Mouse (Mus musculus): Measurements from ENCODE around the gene B4galt2. TPM values are rescaled to one million over a fixed set of nuclear protein-coding genes. Genes with fewer than 3 reads are reported as not detected.

Gene B4galt2
- polyA plus RNA-seq, 1 experiment, result 4.9 TPM

DNA sequence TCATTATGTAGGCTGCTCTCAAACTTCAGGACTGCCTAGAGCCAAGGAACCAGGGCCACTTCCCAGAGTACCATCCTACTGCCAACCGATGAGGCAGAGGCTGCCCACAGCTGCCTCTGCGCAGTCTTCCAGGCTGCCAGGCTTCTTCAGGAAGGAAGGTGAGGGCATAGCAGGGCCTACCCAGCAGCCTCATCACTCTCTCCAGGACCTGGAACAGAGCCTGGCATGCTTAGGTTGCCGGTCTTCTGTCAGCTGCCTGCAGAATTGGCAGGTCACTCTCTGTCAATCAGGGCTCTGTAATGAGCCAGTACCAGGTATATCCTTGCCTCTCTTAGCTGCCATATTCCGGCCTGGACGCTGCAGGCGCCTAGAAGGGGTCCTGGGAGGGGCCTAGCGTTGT, 33.1 kb downstream of the B4galt2 start:
- no peaks in the 10 kb centered on the region; the same call in 1 of the 2 replicates for H3K4me1 ChIP-seq (ENCODE audit: control insufficient read depth, insufficient read depth, low read length)
- no peaks in the 10 kb centered on the region for H3K36me3 ChIP-seq (ENCODE audit: control insufficient read depth, insufficient read depth, low read length)
- no peak overlapping the region for H3K27ac ChIP-seq (ENCODE audit: insufficient read depth, low read depth, low read length)
- TF ChIP-seq POLR2A (IDR thresholded peaks at IDR 0.05; ENCODE audit: low read depth, low read length), result no peak
- H3K27me3 ChIP-seq (replicated peaks; ENCODE audit: control insufficient read depth, insufficient read depth, low read length), result no peaks in the 10 kb centered on the region
- no peak overlapping the region for H3K4me3 ChIP-seq (ENCODE audit: insufficient read depth, low read depth, low read length)
- WGBS, result 84% methylated on average over 7 of the region's 7 CpGs
- no peak for DNase-seq

DNA sequence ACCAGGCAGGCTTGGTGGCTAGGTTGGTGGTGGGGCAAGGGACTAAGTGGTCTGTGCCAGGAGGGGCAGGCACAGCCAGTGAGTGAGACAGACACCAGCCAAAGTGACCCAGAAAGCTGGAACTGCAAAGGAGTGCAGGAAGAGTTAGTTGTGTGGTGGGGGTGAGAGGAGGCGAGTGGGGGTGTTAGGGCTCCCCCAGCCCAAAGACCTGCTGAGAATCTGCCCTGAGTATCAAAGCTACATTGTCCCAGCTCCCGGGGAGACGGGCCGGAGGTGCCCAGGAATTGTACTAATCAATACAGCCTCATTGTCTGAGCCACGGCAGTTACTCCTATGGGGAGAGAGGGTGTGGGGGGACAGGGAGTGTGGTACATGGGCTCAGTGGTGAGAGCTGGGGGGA, 33.8 kb downstream of the B4galt2 start:
- Histone ChIP-seq H3K27ac (ENCODE audit: insufficient read depth, low read depth, low read length) (no peak overlapping the region), H3K4me1 (ENCODE audit: control insufficient read depth, insufficient read depth, low read length) (no peaks in the 10 kb centered on the region; the same call in 1 of the 2 replicates), H3K4me3 (ENCODE audit: insufficient read depth, low read depth, low read length) (no peak overlapping the region), H3K36me3 (ENCODE audit: control insufficient read depth, insufficient read depth, low read length) (no peaks in the 10 kb centered on the region), H3K27me3 (replicated peaks; ENCODE audit: control insufficient read depth, insufficient read depth, low read length) (no peaks in the 10 kb centered on the region)
- 88% methylated on average over 5 of the region's 5 CpGs for WGBS
- DNase-seq, result no peak
- no peak for TF ChIP-seq CTCF (conservative IDR thresholded peaks at IDR 0.05; ENCODE audit: insufficient read depth, insufficient read length, low read depth, low read length)
- no peak for TF ChIP-seq POLR2A (IDR thresholded peaks at IDR 0.05; ENCODE audit: low read depth, low read length)

DNA sequence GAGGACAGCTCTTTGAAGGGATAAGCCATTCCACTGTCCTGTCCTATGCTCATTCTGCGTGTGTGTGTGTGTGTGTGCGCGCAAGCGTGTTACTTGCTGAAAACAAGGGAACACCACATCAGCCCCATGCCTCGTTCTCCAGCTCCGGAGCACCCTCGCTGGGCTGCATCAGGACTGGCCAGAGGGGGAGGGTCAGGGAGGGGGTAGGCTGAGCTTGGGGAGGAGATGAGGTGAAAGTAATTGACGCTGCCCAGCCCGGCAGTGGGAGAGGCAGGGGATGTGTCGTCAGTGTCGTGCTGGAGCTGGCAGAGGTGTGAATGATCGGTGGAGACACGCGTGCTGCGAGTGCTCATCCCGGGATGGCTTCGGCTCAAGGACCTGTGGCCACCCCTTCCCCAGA, 34.2 kb downstream of the B4galt2 start:
- H3K27me3 ChIP-seq (replicated peaks; ENCODE audit: control insufficient read depth, insufficient read depth, low read length), result no peaks in the 10 kb centered on the region

DNA sequence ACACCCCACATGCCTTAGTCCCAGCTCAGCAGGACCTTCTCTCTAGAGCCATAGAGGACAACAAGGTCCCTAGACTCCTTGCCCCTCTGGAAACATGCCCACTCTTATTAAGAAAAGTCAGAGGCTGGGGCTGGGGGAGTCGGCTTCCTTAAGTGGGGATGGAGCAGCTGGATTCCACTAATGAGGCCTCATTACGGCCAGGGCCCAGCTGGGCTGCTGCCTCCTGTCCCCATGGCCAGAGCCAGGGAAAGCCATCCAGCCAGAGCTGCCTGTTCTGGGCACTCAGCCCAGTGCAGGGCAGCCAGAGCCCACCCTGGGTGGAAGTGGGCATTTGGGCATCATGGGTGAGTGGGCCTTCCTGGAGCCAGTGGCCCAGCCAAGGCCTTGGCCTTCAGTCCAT, 36.3 kb downstream of the B4galt2 start:
- Histone ChIP-seq H3K27me3 (replicated peaks; ENCODE audit: control insufficient read depth, insufficient read depth, low read length) (no peaks in the 10 kb centered on the region), H3K4me3 (ENCODE audit: insufficient read depth, low read depth, low read length) (no peak overlapping the region), H3K27ac (ENCODE audit: insufficient read depth, low read depth, low read length) (no peak overlapping the region), H3K36me3 (ENCODE audit: control insufficient read depth, insufficient read depth, low read length) (no peaks in the 10 kb centered on the region), H3K4me1 (ENCODE audit: control insufficient read depth, insufficient read depth, low read length) (no peaks in the 10 kb centered on the region; the same call in 1 of the 2 replicates)
- no peak for TF ChIP-seq POLR2A (IDR thresholded peaks at IDR 0.05; ENCODE audit: low read depth, low read length)
- TF ChIP-seq CTCF (conservative IDR thresholded peaks at IDR 0.05; ENCODE audit: insufficient read depth, insufficient read length, low read depth, low read length), result no peak
- 70% methylated on average over 2 of the region's 2 CpGs for WGBS
- no peak for DNase-seq

More for the DNA sequence above, 34.2 kb downstream of the B4galt2 start:
- Histone ChIP-seq H3K36me3 (ENCODE audit: control insufficient read depth, insufficient read depth, low read length) (no peaks in the 10 kb centered on the region), H3K27ac (ENCODE audit: insufficient read depth, low read depth, low read length) (no peak overlapping the region), H3K4me3 (ENCODE audit: insufficient read depth, low read depth, low read length) (no peak overlapping the region), H3K4me1 (ENCODE audit: control insufficient read depth, insufficient read depth, low read length) (no peaks in the 10 kb centered on the region; the same call in 1 of the 2 replicates)
- no peak for DNase-seq
- WGBS, result 73% methylated on average over 17 of the region's 17 CpGs
- TF ChIP-seq CTCF (conservative IDR thresholded peaks at IDR 0.05; ENCODE audit: insufficient read depth, insufficient read length, low read depth, low read length) (no peak), POLR2A (IDR thresholded peaks at IDR 0.05; ENCODE audit: low read depth, low read length) (no peak)

DNA sequence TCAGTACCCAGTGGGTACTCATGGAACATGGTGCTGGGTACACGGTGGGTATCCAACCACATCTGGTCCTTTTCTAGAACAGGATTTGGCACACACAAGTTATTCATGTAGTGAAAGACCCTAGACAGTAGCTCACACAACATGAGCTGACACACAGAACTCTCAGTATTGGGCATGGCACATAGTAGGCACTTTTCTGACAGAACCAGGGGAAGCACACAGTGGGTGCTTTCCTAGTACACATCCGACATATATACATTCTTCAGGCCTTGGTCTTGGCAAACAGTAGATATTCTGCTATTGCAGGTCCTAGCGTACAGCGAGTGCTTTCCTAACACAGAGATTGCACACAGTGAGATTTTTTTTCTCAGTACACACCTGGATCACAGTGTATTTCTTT, 37.0 kb downstream of the B4galt2 start:
- no peak overlapping the region for H3K4me3 ChIP-seq (ENCODE audit: insufficient read depth, low read depth, low read length)
- H3K27me3 ChIP-seq (replicated peaks; ENCODE audit: control insufficient read depth, insufficient read depth, low read length), result no peaks in the 10 kb centered on the region
- no peak for DNase-seq
- no peaks in the 10 kb centered on the region; the same call in 1 of the 2 replicates for H3K4me1 ChIP-seq (ENCODE audit: control insufficient read depth, insufficient read depth, low read length)
- no peaks in the 10 kb centered on the region for H3K36me3 ChIP-seq (ENCODE audit: control insufficient read depth, insufficient read depth, low read length)
- H3K27ac ChIP-seq (ENCODE audit: insufficient read depth, low read depth, low read length), result no peak overlapping the region
- TF ChIP-seq CTCF (conservative IDR thresholded peaks at IDR 0.05; ENCODE audit: insufficient read depth, insufficient read length, low read depth, low read length) (no peak), POLR2A (IDR thresholded peaks at IDR 0.05; ENCODE audit: low read depth, low read length) (no peak)
- 97% methylated on average over 4 of the region's 4 CpGs for WGBS

DNA sequence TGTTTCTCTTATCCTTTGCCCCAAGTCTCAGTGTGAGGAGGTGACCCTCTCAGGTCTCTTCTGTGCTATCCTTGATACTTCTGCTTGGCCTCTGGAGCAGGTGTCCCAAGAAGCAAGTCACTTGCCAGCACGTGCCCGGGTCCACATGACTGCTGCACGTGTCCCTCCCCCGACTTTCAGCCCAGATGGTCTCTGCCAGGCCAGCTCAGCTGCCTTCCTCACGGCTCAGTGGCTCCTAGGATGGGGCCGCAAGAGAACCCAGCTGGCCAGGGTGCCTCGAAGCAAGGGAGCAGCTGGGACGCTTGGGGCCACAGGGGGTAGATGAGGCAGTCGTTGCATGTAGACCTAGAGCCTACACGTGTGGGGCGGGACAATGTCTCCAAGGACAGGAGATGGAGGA, 38.0 kb downstream of the B4galt2 start:
- no peak overlapping the region for H3K27ac ChIP-seq (ENCODE audit: insufficient read depth, low read depth, low read length)
- DNase-seq, result peak; percentile 36
- H3K36me3 ChIP-seq (ENCODE audit: control insufficient read depth, insufficient read depth, low read length), result no peaks in the 10 kb centered on the region
- 66% methylated on average over 11 of the region's 11 CpGs for WGBS
- TF ChIP-seq CTCF (conservative IDR thresholded peaks at IDR 0.05; ENCODE audit: insufficient read depth, insufficient read length, low read depth, low read length) (no peak), POLR2A (IDR thresholded peaks at IDR 0.05; ENCODE audit: low read depth, low read length) (no peak)
- no peak overlapping the region for H3K4me3 ChIP-seq (ENCODE audit: insufficient read depth, low read depth, low read length)
- peaks cover 8% of the 10 kb centered on the region; the same call in 1 of the 2 replicates for H3K4me1 ChIP-seq (ENCODE audit: control insufficient read depth, insufficient read depth, low read length)
- H3K27me3 ChIP-seq (replicated peaks; ENCODE audit: control insufficient read depth, insufficient read depth, low read length), result no peaks in the 10 kb centered on the region

DNA sequence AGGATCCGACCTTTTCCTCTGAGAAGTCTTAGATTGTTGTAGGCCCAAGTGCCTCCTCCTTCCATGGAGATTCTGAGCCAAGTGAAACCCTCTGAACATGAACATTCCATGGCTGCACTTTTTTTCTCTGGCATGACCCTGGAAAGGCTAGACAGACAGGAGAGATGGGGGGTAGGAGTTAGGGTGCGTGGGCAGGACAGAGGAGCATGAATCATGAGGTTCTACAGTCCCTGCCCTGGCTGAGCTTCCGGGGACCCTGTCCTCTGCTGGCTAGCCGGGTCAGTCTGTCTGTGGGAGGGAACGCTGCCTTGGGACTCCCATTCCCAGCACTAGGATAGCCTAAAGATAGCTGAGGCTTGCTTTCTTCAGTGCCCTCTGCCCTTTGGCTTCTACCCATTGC, 38.8 kb downstream of the B4galt2 start:
- TF ChIP-seq POLR2A (IDR thresholded peaks at IDR 0.05; ENCODE audit: low read depth, low read length), result no peak
- no peak for TF ChIP-seq CTCF (conservative IDR thresholded peaks at IDR 0.05; ENCODE audit: insufficient read depth, insufficient read length, low read depth, low read length)
- Histone ChIP-seq H3K36me3 (ENCODE audit: control insufficient read depth, insufficient read depth, low read length) (no peaks in the 10 kb centered on the region), H3K27ac (ENCODE audit: insufficient read depth, low read depth, low read length) (no peak overlapping the region), H3K27me3 (replicated peaks; ENCODE audit: control insufficient read depth, insufficient read depth, low read length) (no peaks in the 10 kb centered on the region), H3K4me3 (ENCODE audit: insufficient read depth, low read depth, low read length) (no peak overlapping the region), H3K4me1 (ENCODE audit: control insufficient read depth, insufficient read depth, low read length) (peaks cover 17% of the 10 kb centered on the region; the same call in 1 of the 2 replicates)
- 76% methylated on average over 5 of the region's 5 CpGs for WGBS
- DNase-seq, result no peak
